ENCODE assay signal across 9 mouse cellular contexts in genomic region chr14:46379285-46379684, GRCm38 (mm10). TPM values are rescaled to one million over a fixed set of nuclear protein-coding genes. Genes with fewer than 3 reads are reported as not detected.
DNase-seq lines count a peak whose midpoint lies in the region; ATAC-seq and TF ChIP-seq lines count a peak whose summit lies in the region.
"Had no signal": no experiment of that assay in that cellular context is flagged by ENCODE, and none has a peak within 500 bp of the region (broad histone marks: within the 10 kb centered on the region; RNA-seq: fewer than 3 reads in every experiment).

TSS of gene Gm15217 (plus strand) at chr14:46379414.

- intact Hi-C loops in heart, adult 2 months (cut with DNase I), result no loop called here

- no peak for DNase-seq in heart, adult 2 months
- DNase-seq in cerebellum, postnatal 4 days (ENCODE audit: low spot score in 2 of 2), result no peak
- no peak for DNase-seq in frontal cortex, postnatal 25 days (ENCODE audit: low spot score in 2 of 2)
- no peak for DNase-seq in left cerebral cortex, adult 11 months (ENCODE audit: low spot score)

- peaks cover 19% of the 10 kb centered on the region for H3K4me1 ChIP-seq in heart, embryonic 15.5 days (replicated peaks)
- peaks cover 2% of the 10 kb centered on the region; the same call in 1 of the 2 replicates for H3K4me1 ChIP-seq in heart, adult 2 months (ENCODE audit: control insufficient read depth, insufficient read depth, low read length)
- peaks cover 31% of the 10 kb centered on the region for H3K4me1 ChIP-seq in embryonic facial prominence, embryonic 12.5 days
- H3K4me1 ChIP-seq in intestine, embryonic 15.5 days (replicated peaks), result peaks cover 6% of the 10 kb centered on the region
- H3K4me1 ChIP-seq in midbrain, embryonic 12.5 days, result peaks cover 9% of the 10 kb centered on the region

- no peaks in the 10 kb centered on the region for H3K9me3 ChIP-seq in heart, embryonic 15.5 days (replicated peaks)
- H3K9me3 ChIP-seq in embryonic facial prominence, embryonic 12.5 days, result no peaks in the 10 kb centered on the region
- no peaks in the 10 kb centered on the region for H3K9me3 ChIP-seq in intestine, embryonic 15.5 days
- H3K9me3 ChIP-seq in midbrain, embryonic 12.5 days, result no peaks in the 10 kb centered on the region

- H3K4me2 ChIP-seq in heart, embryonic 15.5 days, result peak within 1 kb of the TSS; percentile 73
- H3K4me2 ChIP-seq in embryonic facial prominence, embryonic 12.5 days (replicated peaks), result peak within 1 kb of the TSS; percentile 60
- peak within 1 kb of the TSS; percentile 58 for H3K4me2 ChIP-seq in intestine, embryonic 15.5 days (replicated peaks)
- peak within 1 kb of the TSS; percentile 70 for H3K4me2 ChIP-seq in midbrain, embryonic 12.5 days (replicated peaks)

- H3K4me3 ChIP-seq in heart, embryonic 15.5 days, result peak within 1 kb of the TSS; percentile 40
- no peak within 1 kb of the TSS for H3K4me3 ChIP-seq in heart, adult 2 months
- H3K4me3 ChIP-seq in embryonic facial prominence, embryonic 12.5 days, result peak within 1 kb of the TSS; percentile 25
- 0 out of 2 replicates have a peak within 1 kb of the TSS, but pooled peaks have one; percentile 13 for H3K4me3 ChIP-seq in intestine, embryonic 15.5 days (replicated peaks)
- H3K4me3 ChIP-seq in midbrain, embryonic 12.5 days, result peak within 1 kb of the TSS; percentile 34

- no peak for ATAC-seq in heart, embryonic 15.5 days (replicated peaks; ENCODE audit: insufficient number of reproducible peaks, insufficient read depth, low FRiP score, low read depth)
- ATAC-seq in embryonic facial prominence, embryonic 12.5 days (ENCODE audit: insufficient number of reproducible peaks, insufficient read depth, low FRiP score, low TSS enrichment), result no peak
- no peak for ATAC-seq in intestine, embryonic 15.5 days
- ATAC-seq in midbrain, embryonic 12.5 days (ENCODE audit: low FRiP score, low read depth), result no peak

- H3K79me2 ChIP-seq in heart, adult 2 months (replicated peaks; ENCODE audit: control insufficient read depth, insufficient read depth, low read length), result no peaks in the 10 kb centered on the region

- no peak for TF ChIP-seq POLR2A in heart, adult 2 months (IDR thresholded peaks at IDR 0.05; ENCODE audit: insufficient read depth, low read depth, low read length)

- peak within 1 kb of the TSS; percentile 42 for H3K9ac ChIP-seq in heart, embryonic 15.5 days
- H3K9ac ChIP-seq in heart, adult 2 months (ENCODE audit: low read depth, low read length), result no peak within 1 kb of the TSS; the same call in 1 of the 2 replicates
- peak within 1 kb of the TSS; percentile 43 for H3K9ac ChIP-seq in embryonic facial prominence, embryonic 12.5 days
- no peak within 1 kb of the TSS for H3K9ac ChIP-seq in intestine, embryonic 15.5 days
- no peak within 1 kb of the TSS; the same call in 1 of the 2 replicates for H3K9ac ChIP-seq in midbrain, embryonic 12.5 days (replicated peaks)

- TF ChIP-seq CTCF in heart, adult 2 months (IDR thresholded peaks at IDR 0.05), result no peak

- no peak within 1 kb of the TSS for H3K27ac ChIP-seq in heart, embryonic 15.5 days
- no peak within 1 kb of the TSS for H3K27ac ChIP-seq in heart, adult 2 months
- peak within 1 kb of the TSS; percentile 47; the same call in 1 of the 2 replicates for H3K27ac ChIP-seq in embryonic facial prominence, embryonic 12.5 days
- H3K27ac ChIP-seq in intestine, embryonic 15.5 days, result no peak within 1 kb of the TSS
- H3K27ac ChIP-seq in midbrain, embryonic 12.5 days (replicated peaks), result no peak within 1 kb of the TSS

- no peak for TF ChIP-seq EP300 in heart, adult 2 months (IDR thresholded peaks at IDR 0.05; ENCODE audit: insufficient read depth, low read depth, low read length)

- 82% methylated on average over 12 of the region's 12 CpGs for WGBS in heart, embryonic 15.5 days
- WGBS in heart, adult 2 months, result 91% methylated on average over 12 of the region's 12 CpGs
- WGBS in embryonic facial prominence, embryonic 12.5 days, result 80% methylated on average over 12 of the region's 12 CpGs
- WGBS in intestine, embryonic 15.5 days, result 73% methylated on average over 12 of the region's 12 CpGs
- WGBS in midbrain, embryonic 12.5 days, result 86% methylated on average over 12 of the region's 12 CpGs

- peaks cover 4% of the 10 kb centered on the region; the same call in 1 of the 2 replicates for H3K36me3 ChIP-seq in heart, embryonic 15.5 days
- no peaks in the 10 kb centered on the region for H3K36me3 ChIP-seq in heart, adult 2 months (ENCODE audit: control insufficient read depth, insufficient read depth, low read length)
- peaks cover 14% of the 10 kb centered on the region for H3K36me3 ChIP-seq in embryonic facial prominence, embryonic 12.5 days
- peaks cover 3% of the 10 kb centered on the region; the same call in 1 of the 2 replicates for H3K36me3 ChIP-seq in intestine, embryonic 15.5 days
- H3K36me3 ChIP-seq in midbrain, embryonic 12.5 days, result no peaks in the 10 kb centered on the region

- no peaks in the 10 kb centered on the region; the same call in 1 of the 2 replicates for H3K27me3 ChIP-seq in heart, embryonic 15.5 days
- no peaks in the 10 kb centered on the region for H3K27me3 ChIP-seq in heart, adult 2 months (ENCODE audit: control insufficient read depth, insufficient read depth, low read length)
- 0 out of 2 replicates have a peak, but pooled peaks cover 2% of the 10 kb centered on the region for H3K27me3 ChIP-seq in embryonic facial prominence, embryonic 12.5 days
- 0 out of 2 replicates have a peak, but pooled peaks cover 4% of the 10 kb centered on the region for H3K27me3 ChIP-seq in intestine, embryonic 15.5 days (replicated peaks)
- H3K27me3 ChIP-seq in midbrain, embryonic 12.5 days, result peaks cover 49% of the 10 kb centered on the region

RNA-seq across cellular contexts. Expression of gene Gm15217, which starts in this region (rescaled TPM):
- not detected in 2 replicates for polyA plus RNA-seq in heart, embryonic 15.5 days (2015; fragmentation: Nextera tagmentation; extraction: Ambion mirVana)
- total RNA-seq in heart, adult 2 months (2021), result not detected
- polyA plus RNA-seq in heart, adult 2 months (2012; rRNA removed), result not detected in 2 replicates
- 0.23 and 0.36 TPM in 2 replicates for polyA plus RNA-seq in embryonic facial prominence, embryonic 12.5 days (2016; fragmentation: Nextera tagmentation; extraction: Ambion mirVana)
- 0.23 and 0.24 TPM in 2 replicates for polyA plus RNA-seq in intestine, embryonic 15.5 days (2015; fragmentation: Nextera tagmentation; extraction: Ambion mirVana)
- polyA plus RNA-seq in midbrain, embryonic 12.5 days (2016; fragmentation: Nextera tagmentation; extraction: Ambion mirVana), result not detected in 2 replicates
- total RNA-seq: monocyte, adult 5-6 weeks had no signal

Comparison
In these comparisons a context has a peak if more than half of its experiments do, and no peak if none do; other contexts are left out.
1. H3K9ac ChIP-seq: peak in heart, embryonic 15.5 days (single experiment) and embryonic facial prominence, embryonic 12.5 days (single experiment); none in heart, adult 2 months (single experiment), intestine, embryonic 15.5 days (single experiment) and midbrain, embryonic 12.5 days (single experiment).
2. Peak in every context shown above with its lines, with median percentiles within 50 percentile points of each other: H3K4me2 ChIP-seq.